Mouse (Mus musculus) G1E (cell line): ENCODE results near the gene Cdh13.

Source experiments
- CTCF ChIP-seq: IDR thresholded peaks from 2 replicates; pipeline ENCODE4 v1.5.1; 2012; ENCODE audit warnings: low read depth, low read length, inconsistent platforms, mixed read lengths
- GATA2 ChIP-seq: IDR thresholded peaks from 2 replicates; pipeline ENCODE4 v1.6.1; 2012; ENCODE audit warnings: low read depth, low read length, inconsistent platforms, borderline replicate concordance
- TAL1 ChIP-seq: conservative IDR thresholded peaks from 2 replicates; pipeline ENCODE4 v1.6.1; 2012; ENCODE audit warnings: low read depth, low read length, inconsistent platforms, mixed read lengths

GRCm38 (mm10) chr8:118518030-118518741, 234.7 kb downstream of the Cdh13 start:
- TF ChIP-seq CTCF (no peak), TAL1 (no peak), GATA2 (no peak)
